Mouse (Mus musculus) kidney, postnatal 4 days (tissue): Measurements from ENCODE around the gene Hipk2.

Experiments
- DNase-seq, 2 experiments: peaks; one replicate each; pipeline ENCODE4 v3.0.0; 2021; ENCODE audit warnings: mixed read lengths in 2 of 2

The Hipk2 gene

DNA sequence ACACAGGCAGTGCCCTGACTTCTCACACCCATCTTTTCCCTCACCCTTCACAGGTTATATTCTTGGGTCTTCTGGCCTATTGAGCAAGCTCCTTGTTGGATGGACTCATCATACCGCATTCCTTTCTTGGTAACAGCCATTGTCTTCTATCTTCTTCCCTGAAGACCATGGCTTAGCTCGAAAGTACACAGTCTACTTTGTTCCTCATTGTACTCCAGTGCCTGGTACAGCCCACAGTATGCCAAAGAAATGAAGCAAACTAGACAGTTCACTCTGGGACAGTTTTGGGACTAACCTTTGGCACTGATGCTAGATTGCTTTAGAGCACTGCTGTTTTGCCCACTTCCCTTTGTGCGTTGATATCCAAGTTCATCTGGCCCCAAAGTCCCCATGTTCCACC lies 133.5 kb downstream of the Hipk2 start:
- DNase-seq, result no peak

DNA sequence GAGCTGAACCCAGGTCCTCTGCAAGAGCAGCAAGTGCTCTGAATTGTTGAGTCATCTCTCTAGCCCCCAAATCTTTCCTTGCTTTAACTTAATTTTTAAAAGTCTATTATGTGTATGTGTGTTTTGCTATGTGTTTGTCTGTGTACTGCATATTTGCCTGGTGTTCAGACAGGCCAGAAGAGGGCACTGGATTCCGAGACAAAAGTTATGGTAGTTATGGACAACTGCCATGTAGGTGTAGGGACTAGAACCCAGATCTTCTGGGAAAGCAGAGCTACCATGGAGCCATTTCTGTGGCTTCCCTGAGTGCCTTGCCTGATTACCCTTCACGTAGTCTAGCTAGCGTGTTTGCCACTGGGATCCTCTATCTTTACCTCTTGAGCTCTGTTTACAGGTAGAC lies 134.9 kb downstream of the Hipk2 start:
- no peak for DNase-seq

DNA sequence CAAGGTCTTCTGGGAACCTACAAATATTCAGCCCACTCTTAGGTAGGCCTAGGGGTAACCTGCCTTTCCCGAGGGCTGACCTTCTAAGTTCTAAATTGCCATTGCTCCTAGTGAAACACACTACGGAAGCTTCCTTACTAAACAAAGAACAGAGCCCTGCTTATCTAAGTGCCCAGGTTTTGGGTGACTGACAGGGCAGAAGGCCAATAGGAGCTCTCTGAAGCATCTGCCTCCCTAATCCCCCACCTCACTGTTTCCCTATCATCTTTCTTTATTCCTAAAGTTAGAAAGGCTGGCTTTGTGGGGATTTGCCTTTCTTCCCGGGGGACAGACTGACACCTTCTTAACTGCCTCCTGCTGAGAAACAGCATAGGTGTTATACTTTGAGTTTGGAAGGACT lies 136.7 kb downstream of the Hipk2 start:
- DNase-seq, result no peak

DNA sequence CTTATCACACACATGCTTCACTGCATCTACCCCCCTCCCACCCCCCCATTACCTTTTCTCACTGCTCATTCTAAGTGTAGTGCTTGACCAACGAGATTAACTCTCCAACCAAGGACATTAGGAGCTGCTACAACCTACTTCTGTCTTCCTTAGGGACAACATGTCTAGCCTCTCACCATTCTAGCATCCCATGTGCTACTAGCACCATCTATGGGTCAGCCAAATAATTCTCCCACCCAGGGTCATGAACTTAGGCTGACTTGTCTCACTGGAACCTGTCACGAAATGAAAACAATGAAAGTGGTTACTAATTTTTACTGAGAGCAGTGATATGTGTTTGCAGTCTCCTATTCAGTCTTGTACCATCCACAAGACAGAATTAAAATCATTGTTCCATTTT lies 138.2 kb downstream of the Hipk2 start:
- DNase-seq, result no peak

DNA sequence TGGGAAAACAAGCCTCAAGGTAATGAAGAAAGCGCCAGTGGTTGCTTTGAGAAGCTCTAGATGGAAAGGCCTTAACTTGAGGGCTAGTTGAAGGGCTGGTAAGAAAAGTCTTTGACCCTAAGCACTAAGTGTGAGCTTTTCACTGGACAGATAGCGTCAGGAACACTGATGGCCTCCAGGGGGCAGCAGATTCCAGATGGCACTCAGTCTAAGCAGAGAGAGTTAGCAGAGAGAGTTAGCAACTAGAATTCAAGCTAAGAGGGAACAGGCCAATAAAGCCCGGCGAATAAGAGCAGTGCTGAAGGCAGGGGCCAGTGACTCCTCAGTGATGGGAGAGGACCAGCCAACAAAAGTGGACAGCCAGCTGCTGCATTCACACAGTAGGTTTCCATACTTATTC lies 139.7 kb downstream of the Hipk2 start:
- peak; percentile 90 to 91 for DNase-seq

DNA sequence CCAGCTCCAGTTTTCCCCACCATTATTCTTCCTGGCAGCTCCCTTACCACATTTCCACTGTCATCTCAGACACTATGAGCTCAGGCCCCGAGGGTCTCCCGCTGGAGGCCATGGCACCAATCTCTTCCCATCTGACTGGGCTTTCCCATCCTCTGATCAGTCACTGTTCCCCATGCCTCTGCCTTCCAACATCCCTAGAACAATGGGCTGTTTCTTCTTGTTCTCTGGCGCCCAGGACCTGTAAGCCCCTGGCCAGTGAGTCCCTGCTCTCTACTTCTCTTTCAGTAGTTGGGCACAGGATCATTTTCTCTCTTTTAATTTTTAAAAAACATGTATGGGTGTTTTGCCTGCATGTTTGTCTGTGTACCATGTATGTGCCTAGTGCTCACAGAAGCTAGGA lies 143.3 kb downstream of the Hipk2 start:
- DNase-seq, result no peak

DNA sequence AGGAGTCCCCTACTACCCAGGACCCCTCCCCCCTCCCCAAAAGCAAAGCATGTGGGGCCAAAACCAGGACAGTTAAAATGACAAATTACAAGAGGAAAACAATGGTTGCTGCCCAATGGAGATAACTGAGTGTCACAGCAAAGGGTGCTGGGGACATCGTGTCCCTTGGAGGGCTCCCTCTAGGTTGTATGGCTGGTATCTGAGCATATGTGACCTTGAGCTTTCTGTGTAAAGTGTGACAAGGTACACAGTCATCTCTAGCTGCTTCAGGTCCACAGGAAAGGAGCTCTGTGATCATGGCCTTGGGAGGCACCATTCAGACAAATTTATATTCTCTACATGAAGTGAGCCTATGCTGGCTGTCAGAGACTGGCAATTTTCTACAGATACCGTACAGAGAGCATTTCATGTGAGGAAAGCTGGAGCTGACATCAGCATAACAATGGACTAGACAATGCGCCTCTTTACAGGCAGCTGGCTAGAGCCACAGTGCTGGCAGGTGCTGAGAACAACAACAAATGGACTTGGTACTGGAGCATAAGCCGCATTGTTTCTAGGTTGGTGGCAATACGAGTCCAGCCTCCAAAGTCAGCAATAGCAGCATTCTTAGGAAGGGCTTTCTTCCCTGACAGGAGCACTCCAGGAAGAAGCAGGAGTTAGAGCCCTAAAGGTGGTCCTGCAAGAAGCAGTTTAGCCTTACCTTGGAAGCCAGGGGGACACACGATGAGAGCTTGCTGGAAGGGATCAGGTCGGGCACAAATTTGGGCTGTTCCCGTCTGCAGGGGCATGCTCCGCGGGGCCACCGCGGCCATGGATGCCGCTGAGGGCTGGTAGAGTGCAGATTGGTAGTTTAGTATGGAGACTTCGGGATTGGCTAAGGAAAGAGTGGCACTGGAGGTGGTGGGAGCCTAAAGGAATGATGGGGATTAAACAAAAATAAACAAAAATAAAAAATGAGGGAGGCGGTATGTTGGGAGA lies 145.5 kb downstream of the Hipk2 start:
- no peak for DNase-seq

DNA sequence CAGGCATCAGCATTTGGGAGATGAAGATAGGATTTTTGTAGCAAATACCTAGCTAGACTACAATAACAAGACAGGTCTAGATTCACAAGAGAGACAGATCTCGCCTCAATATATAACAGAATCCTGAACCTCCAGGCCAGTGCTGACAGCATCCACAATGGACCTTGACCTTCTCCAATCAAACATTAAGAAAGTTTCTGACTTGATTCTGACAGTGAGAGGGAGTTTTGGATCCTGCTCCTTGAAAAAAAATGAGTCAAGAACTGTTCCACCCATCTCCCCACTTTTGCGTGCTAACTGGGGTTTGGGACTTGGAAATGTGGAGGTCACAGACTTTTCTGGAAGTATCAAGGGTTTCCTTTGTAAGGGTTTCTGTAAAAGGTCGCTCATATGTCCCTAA lies 150.4 kb downstream of the Hipk2 start:
- DNase-seq, result no peak

DNA sequence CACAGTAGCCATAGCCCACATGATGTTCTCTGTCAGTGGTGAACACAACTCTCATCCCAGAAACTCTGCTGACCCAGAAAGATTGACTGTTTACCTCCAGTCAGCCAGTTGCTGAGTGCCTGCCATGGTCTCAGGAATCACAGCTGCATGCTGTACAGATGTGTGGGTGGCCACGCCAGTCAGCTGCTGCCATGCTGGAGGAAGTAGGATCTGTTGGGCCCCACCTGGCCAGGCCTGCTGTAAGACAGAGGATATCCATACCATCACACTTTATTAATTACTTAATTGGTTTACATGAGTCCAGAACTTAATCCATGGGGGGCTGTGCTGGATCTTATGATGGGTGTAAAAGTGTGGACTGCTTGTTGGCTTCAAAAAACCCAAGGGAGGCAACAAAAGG lies 154.6 kb downstream of the Hipk2 start:
- DNase-seq, result no peak

DNA sequence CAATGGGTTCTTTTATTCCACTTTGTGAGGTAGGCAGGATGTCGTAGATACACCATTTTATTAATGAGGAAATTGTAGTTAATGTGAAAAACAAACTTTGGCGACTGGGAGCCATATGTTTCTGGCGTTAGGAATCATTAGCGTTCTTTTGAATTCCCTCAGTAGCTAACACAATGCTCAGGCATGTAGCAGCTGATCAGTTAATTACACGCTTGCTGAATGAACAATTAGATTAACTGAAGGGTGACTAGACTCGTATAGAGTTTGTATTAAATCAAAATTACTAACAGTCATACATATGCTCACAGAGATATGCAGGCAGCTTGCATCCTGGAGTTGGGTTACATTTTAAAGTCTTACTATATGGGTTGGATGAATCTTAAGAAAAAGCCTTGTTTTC lies 156.7 kb downstream of the Hipk2 start:
- no peak for DNase-seq

DNA sequence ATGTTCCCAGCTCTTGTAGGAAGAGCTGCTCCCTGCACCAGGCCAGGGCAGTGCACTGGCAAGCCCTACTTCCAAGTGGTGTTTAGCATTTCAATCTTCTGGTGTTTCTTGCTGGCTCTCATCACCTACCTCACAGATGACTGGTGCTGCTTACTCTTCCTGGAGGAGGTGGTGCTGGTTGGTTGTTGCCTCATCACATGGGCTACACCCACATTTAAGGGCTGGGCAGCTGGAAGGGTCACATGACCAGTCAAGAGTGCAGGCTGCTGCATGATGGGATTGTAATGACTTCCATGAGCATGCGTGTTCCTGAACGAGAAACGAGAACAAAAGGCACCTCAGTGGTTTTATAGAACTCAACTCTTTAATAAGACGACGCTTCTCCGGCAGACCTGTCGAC lies 157.3 kb downstream of the Hipk2 start:
- no peak for DNase-seq

DNA sequence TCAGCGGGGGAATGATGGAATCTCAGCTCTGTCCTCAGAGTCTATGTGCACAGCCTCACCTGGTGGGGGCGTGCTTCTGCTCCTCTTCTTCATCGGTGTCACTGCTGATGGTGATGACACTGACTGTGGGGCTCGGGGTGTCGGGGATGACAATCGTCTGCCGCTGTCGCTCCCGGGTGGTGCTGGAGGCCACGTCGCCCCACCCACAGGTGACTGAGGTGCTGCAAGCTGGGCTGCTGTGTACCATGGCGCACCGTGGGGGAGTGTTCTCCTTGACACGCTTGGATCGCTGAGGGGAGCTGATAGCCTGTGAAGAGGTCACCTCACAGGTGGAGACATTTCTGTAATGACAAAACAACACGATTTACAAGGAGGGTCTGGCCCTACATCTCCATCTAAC lies 160.1 kb downstream of the Hipk2 start:
- DNase-seq, result no peak

DNA sequence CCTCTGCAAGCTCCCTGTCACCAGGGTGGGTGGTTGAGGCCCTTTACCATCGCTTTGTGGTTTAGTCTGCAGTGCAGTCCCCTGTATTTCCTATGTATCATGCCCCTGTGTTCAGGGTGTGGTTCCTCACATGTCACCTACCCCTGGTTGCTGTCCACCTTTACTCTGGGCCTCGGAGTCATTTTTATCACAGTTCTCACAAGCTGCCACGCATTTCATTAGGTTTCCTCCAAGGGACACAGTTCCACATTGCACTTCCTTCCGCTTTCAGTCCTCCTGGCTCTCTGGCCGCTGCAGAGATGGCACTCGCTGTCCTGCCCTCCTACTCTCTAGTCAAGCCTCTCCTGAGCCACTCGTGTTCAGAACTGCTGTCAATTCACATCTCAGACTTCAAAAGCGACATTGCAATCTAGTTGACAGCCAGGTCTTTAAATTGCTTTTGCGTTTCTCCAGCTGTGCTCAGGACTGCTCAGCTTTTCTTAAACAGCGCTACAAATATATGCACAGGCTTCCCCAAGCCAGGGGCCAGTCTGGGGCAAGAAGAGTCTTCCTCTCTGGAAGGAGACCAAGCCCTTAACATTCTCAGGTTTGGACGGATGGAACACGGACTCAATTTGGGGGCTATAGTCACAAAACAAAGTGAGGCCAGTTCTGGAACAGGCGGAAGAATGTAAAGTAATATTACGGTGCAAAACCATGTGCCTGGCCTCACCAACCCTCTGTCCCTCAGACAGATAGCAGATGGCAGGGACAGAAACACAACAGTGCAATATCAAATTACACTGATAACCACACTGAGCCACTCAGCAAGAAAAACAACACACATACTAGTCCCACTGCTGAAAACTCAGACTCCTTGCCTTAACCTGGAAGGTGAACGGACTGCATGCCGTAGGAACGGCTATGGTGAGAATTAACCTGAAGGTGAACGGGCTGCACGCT lies 161.7 kb downstream of the Hipk2 start:
- DNase-seq, result no peak

DNA sequence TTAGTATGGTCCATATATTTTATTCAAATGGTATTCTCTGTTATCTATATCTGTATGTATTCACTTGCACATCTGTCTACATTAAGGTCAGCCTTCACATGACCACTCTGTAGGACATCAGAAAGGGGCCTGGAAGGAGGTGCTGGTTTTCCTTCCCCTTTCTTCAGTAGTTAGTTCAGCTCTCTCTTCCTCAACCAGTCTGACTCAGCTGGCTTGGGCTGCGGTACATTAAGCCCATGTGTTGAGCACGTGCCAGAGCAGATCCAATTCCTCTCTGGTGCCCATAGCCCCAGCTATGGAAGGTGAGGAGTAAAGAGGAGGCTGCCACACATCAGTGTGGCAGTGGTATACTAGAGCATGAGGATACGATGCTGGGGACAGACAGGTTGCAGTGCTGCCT lies 165.5 kb downstream of the Hipk2 start:
- no peak for DNase-seq

DNA sequence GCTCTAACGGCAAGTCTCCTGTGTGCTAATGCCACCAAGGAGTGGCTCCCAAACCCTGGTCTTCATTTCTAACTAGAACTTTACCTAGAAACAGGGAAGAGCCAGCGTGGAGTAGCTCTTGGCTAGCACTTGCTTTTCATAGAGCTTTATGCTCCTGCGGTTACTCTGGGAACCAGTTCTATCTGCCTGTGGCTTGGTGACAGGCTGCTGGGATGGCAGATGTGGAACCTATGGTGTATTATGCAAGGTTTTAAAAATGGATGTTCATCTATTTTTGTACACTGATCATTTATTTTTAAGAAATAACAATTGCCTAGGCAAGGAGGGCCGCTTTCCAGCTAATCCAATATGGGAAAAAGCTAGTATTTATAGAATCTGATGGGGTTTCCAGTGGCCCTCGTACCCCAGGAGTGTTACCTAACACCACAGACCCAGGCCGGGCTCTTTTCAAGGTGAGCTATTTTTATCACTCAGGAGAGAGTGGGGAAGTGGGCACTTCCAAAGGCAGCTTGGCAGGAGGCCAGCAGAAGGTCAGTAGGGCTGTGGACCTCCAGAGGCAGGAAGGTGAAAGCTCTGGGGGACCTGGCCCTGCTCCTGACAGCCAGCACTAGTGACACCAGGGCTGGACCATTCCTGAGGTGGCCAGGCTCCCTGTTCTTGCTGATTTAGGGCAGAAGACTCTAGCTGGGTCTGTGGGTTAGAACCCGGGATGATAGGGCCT lies 171.5 kb downstream of the Hipk2 start:
- peak; percentile 43 to 57 for DNase-seq

DNA sequence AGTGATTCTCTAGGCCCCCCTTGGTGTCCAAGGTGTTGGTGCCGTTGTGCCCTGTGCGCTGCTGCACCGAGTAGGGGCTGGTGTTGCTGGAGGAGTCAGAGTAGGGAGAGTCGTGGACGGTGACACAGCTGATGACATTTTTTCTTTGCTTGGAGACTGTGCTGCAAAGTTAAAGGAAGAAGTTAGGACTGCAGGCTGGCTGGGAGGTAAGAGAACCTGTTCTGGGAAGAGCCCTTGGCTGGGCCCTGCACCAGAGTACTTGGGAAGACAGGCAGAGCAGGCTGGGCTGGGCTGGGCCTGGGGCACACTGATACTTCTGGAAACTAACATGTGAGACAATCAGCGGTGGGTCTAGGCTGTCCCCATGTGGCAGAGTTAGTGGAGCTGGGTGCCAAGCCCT lies 172.4 kb downstream of the Hipk2 start:
- DNase-seq, result no peak

DNA sequence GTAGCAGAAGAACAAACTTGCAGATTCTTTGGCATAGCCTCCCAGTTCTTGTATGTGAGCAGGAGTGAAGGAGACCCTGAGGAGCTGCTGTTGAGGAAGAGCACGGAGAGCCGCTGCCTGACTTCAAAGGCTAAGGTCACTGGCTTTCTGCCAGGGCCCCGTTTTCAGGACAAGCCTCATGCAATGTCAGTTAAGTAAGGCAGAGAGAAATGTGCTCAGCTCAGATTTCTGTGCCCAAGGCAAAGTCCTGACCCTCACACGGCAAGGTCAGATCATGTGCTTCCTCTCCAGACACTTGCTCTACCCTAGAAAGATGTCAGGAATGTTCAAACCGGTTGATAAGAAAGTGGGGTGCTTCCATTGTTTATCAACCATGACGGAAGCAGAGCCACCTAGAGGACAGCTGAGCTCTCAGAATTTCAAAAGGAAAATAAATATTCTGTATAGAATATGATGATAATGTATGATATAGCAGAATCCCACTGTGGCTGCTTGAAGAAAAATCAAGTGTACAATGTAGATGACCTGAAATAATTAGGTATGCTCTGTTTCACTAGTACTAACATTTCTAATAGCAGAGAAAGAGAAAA lies 173.1 kb downstream of the Hipk2 start:
- DNase-seq, result peak; percentile 46 to 52

DNA sequence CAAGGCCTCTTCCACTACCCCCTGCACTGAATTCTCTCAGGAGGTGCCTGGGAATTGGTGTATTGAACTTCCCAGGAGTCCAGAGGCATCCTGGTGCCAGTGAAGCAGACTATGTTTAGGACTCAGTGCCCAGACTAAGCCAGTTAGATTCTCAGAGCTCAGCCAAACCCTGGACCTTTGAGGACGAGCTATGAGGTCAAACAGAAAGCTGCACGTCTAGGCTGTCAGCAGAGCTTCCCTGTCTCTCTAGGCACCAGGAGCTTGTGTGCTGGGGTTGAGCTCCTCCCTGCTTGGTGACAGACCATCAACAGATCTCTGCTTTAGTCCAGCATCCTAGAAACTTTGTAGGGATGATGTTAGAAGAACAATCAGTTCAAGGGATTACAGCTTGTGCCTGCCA lies 174.5 kb downstream of the Hipk2 start:
- no peak for DNase-seq

DNA sequence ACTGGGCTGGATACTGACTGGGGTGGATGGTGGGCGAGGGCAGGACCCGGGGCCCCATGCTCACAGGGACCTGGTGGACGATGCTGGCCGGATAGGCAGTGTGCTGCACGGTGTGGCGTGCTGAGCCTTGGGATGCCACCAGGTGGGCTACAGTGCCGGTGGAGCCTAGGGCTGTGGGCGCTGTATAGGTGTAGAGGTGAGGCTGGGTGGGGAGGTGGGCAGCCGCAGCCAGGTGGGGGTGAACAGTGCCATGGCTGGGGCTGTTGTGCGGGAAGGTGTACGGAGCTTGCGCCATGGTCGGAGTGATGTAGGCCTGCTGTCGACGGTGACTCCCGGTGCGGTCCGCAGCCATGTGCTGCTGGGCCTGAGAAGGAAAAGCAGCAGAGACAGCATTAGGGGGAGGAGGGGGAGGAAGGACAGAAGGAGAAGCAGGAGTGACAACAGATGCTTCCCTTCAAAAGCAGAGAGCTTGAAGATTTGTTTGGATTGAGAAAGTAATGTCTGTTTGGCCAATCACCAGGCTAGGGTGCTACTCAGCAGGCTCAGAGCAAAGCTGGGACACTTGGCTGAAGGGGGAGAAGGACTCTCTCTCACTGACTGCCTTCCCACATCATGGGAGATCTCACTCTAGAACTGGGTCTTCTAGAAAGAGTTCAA lies 177.6 kb downstream of the Hipk2 start:
- DNase-seq, result peak in 1 of 2 experiments; percentile 14

DNA sequence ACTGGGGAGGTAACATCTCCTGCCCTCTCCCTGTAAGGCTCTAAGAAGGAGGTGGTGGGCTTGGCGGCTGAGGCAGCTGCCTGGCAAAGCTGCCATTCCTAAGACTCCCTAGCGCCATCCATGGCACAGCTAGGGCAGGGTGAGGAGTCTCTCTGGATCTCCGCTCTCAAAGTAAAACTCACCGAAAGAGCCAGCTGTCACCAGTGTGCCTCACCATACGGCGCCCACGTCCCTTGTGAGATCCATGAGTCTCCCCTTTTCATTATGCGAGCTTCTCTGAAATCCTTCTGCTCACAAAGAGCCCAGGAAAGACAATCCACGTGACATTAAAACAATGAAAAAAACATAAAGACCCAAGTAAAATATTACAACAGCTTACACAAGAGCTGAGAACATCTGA lies 179.4 kb downstream of the Hipk2 start:
- DNase-seq, result no peak

DNA sequence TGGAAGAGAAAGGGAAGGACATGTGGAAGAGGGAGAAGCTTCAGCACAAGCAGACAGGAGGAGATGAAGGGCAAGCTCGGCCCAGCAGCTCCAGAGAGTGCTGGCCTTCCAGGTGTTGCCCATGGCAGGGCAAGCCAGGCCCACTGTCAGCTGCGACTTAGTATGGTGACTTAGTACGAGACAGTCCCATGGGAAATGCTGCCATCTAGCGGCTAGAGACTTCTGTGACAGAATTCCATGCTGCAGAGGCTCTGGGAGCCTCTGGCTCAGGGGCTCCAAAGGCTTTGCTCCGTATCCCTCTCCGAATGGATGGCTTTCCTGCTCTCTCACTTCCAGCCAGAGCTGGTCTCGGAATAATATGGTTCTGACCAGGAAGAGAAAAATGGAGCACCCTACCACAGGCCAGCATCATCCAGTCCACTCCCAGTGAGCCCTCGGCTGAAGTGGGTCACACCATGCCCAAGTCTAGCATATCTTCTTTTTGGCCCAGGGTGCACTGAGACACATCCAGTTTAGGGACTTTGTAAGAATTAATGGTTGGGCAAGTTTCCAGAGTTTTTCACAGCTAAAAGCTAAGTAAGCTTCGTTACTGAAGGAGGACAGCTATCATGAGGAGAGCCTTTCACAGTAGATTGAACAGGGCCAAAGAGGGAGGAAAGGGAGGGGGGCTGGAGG lies 180.4 kb downstream of the Hipk2 start:
- DNase-seq, result peak; percentile 90 to 91
